Mouse (Mus musculus) ES-E14 (cell line): ENCODE data around the gene Naxd. TPM values are rescaled to one million over a fixed set of nuclear protein-coding genes. Genes with fewer than 3 reads are reported as not detected.

Experiments used
- DNase-seq: peaks from one replicate; pipeline ENCODE4 v3.0.0-alpha.2; 2013; ENCODE audit warnings: low read depth, low spot score
- H3K27ac ChIP-seq: 2 replicates; pipeline ENCODE4 v1.5.1; 2012; ENCODE audit warnings: low read depth, mild to moderate bottlenecking, low read length, moderate library complexity, mixed read lengths; ENCODE audit not compliant: poor library complexity, insufficient read depth, severe bottlenecking
- H3K36me3 ChIP-seq: 2 replicates; pipeline ENCODE4 v1.6.1; 2012; ENCODE audit warnings: mild to moderate bottlenecking, low read length, moderate library complexity, mixed read lengths; ENCODE audit not compliant: control insufficient read depth, poor library complexity, insufficient read depth, severe bottlenecking
- H3K4me1 ChIP-seq, 2 experiments: fragments of 150-350 bp in 1 of 2; sonication (generic) in 1 of 2; 2 replicates each; pipeline ENCODE4 v1.6.1; 2012; ENCODE audit warnings: low read length in 2 of 2, mild to moderate bottlenecking in 1 of 2, mixed read lengths in 1 of 2; ENCODE audit not compliant: control insufficient read depth in 2 of 2, insufficient read depth in 2 of 2, poor library complexity in 1 of 2
- H3K4me3 ChIP-seq, 2 experiments: fragments of 150-350 bp in 1 of 2; sonication (generic) in 1 of 2; 2 replicates each; pipeline ENCODE4 v1.5.1; 2012; ENCODE audit warnings: low read length in 2 of 2, low read depth in 1 of 2, mild to moderate bottlenecking in 1 of 2, mixed read lengths in 1 of 2; ENCODE audit not compliant: insufficient read depth in 1 of 2, poor library complexity in 1 of 2, severe bottlenecking in 1 of 2
- H3K9ac ChIP-seq: 2 replicates; pipeline ENCODE4 v1.6.1; 2012; ENCODE audit warnings: low read depth, mild to moderate bottlenecking, low read length, mixed read lengths; ENCODE audit not compliant: poor library complexity, insufficient read depth, severe bottlenecking
- H3K9me3 ChIP-seq: fragments of 150-350 bp; sonication (generic); 2 replicates; pipeline ENCODE4 v1.6.1; 2012; ENCODE audit warnings: low read depth, mild to moderate bottlenecking, low read length; ENCODE audit not compliant: control insufficient read depth, insufficient read depth
- CHD2 ChIP-seq: IDR thresholded peaks from 2 replicates; pipeline ENCODE4 v1.6.1; 2014; ENCODE audit warnings: mild to moderate bottlenecking, low read depth, low read length, inconsistent platforms
- HCFC1 ChIP-seq: IDR thresholded peaks from 2 replicates; pipeline ENCODE4 v1.6.1; 2012; ENCODE audit warnings: low read length, inconsistent platforms, borderline replicate concordance; ENCODE audit not compliant: insufficient read depth
- MAFK ChIP-seq: IDR thresholded peaks from 2 replicates; pipeline ENCODE4 v1.6.1; 2014; ENCODE audit warnings: mild to moderate bottlenecking, low read depth, low read length, inconsistent platforms; ENCODE audit not compliant: insufficient read depth
- ZC3H11A ChIP-seq: IDR thresholded peaks from 2 replicates; pipeline ENCODE4 v1.6.1; 2012; ENCODE audit warnings: low read depth, mild to moderate bottlenecking, inconsistent platforms, low read length, borderline replicate concordance
- ZNF384 ChIP-seq: IDR thresholded peaks from 2 replicates; pipeline ENCODE4 v1.6.1; 2012; ENCODE audit warnings: low read depth, low read length, inconsistent platforms
- in situ Hi-C, 2 experiments: fragments of 600-800 bp; cut with MboI; formaldehyde crosslinking; loops; one replicate each; pipeline ENCODE4 v1.15.1; 2025; ENCODE audit warnings: low sequenced_read_pairs in 2 of 2, inconsistent platforms in 1 of 2; ENCODE audit not compliant: unreplicated experiment in 2 of 2
- total RNA-seq: library from RNA; depleted of rRNA; stranded (reverse); fragments of 300-350 nt; gene quantifications from 2 replicates; pipeline ENCODE4 v1.2.3, GENCODE M21; 2012

The Naxd gene
- total RNA-seq, 1 experiment = 42.7 TPM

- Histone ChIP-seq H3K4me1 (peaks cover 2% of the 10 kb centered on the region in 2 experiments; a peak in 2 of 4 replicates), H3K4me3 (no peak overlapping the region), H3K9ac (no peak overlapping the region), H3K36me3 (no peaks in the 10 kb centered on the region), H3K9me3 (no peaks in the 10 kb centered on the region), H3K27ac (no peak overlapping the region)
- TF ChIP-seq ZC3H11A = no peak
- TF ChIP-seq HCFC1 = no peak
- no peak for TF ChIP-seq CHD2
- TF ChIP-seq ZNF384 = no peak
- no peak for TF ChIP-seq MAFK
- DNase-seq = no peak
- in situ Hi-C loops = no loop called here
Observed at GRCm38 (mm10) chr8:11470694-11471093, 26.6 kb upstream of the Naxd start.

DNA sequence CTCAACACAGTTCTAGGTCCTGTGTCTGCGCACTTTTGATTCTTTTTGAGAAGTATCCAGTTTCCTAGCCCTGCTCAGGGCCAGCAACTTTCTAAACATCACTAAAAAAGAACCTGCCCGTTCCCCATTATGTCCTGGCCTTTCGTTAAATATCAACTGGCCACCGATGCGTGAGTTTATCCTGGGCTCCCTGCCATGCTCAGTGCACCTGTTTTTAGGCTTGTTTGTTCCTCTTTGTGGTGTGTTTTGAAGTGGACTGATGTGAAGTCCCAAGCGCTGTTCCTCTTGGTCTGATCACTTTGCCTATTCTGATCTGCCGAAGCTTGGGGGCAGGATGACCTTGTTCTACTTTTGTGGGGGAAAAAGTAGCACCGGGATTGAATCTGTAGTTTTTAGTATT lies 26.0 kb upstream of the Naxd start:
- Histone ChIP-seq H3K36me3 (no peaks in the 10 kb centered on the region), H3K9me3 (no peaks in the 10 kb centered on the region), H3K9ac (no peak overlapping the region), H3K4me3 (no peak overlapping the region), H3K4me1 (peaks cover 2 to 5% of the 10 kb centered on the region in 2 experiments; a peak in 2 of 4 replicates), H3K27ac (no peak overlapping the region)
- in situ Hi-C loops = no loop called here
- TF ChIP-seq ZC3H11A (no peak), ZNF384 (no peak), CHD2 (no peak), MAFK (no peak), HCFC1 (no peak)
- no peak for DNase-seq

- DNase-seq = no peak
- no peaks in the 10 kb centered on the region for H3K36me3 ChIP-seq
- H3K27ac ChIP-seq = no peak overlapping the region
- no peaks in the 10 kb centered on the region for H3K9me3 ChIP-seq
- H3K4me3 ChIP-seq = no peak overlapping the region
- in situ Hi-C loops = no loop called here
- no peak for TF ChIP-seq ZNF384
- TF ChIP-seq CHD2 = no peak
- no peak for TF ChIP-seq HCFC1
- no peak for TF ChIP-seq ZC3H11A
- TF ChIP-seq MAFK = no peak
- peaks cover 2 to 5% of the 10 kb centered on the region in 2 experiments; a peak in 2 of 4 replicates for H3K4me1 ChIP-seq
- H3K9ac ChIP-seq = no peak overlapping the region
Observed at GRCm38 (mm10) chr8:11473072-11473471, 24.2 kb upstream of the Naxd start.

DNA sequence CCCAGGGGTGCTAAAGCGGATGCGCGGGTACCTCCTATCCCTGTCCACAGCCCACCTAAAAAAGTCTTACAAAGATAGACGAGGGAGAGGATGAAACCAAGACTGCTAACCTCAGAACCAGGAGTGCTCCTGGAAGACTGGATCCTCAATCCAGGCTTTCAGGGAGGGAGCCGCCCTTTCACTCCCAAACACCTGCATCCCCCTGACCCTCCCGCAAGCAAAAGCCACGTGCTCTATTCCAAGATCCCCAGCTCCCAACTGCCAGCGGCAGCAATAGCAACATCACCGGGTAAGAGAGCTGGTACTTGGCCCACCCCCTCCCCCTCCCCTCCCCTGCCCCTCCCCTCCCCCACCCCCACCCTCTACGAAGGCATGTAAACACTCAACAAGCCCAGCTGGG lies 21.9 kb upstream of the Naxd start:
- Histone ChIP-seq H3K9ac (no peak overlapping the region), H3K9me3 (no peaks in the 10 kb centered on the region), H3K36me3 (no peaks in the 10 kb centered on the region), H3K27ac (no peak overlapping the region), H3K4me1 (peaks cover 2 to 7% of the 10 kb centered on the region in 2 experiments; a peak in 2 of 4 replicates), H3K4me3 (no peak overlapping the region)
- DNase-seq = no peak
- TF ChIP-seq MAFK = no peak
- no peak for TF ChIP-seq ZNF384
- in situ Hi-C loops = loop anchor here in 1 of 2 experiments (25.0 kb wide), 1 partner anchor 912 kb away; the partner anchor contains the start of gene Sox1

DNA sequence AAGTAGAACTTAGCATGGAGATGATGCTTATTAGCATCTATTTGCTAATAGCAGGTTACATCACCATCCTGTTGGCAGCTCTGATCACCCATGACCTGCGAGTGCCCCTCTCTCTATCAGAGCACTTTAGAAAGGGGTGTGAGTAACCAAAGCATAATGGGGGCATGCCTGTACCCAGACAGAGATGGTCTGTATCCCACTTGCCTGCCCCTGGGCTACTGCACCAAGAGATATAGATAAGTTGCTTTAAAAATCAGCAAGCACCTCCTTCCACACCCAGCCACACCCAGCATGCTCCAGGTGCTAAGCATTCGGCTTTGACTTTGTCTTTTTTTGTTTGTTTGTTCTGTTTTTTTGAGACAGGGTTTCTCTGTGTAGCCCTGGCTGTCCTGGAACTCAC lies 21.4 kb upstream of the Naxd start:
- Histone ChIP-seq H3K9me3 (no peaks in the 10 kb centered on the region), H3K36me3 (no peaks in the 10 kb centered on the region), H3K9ac (no peak overlapping the region), H3K27ac (no peak overlapping the region), H3K4me3 (no peak overlapping the region), H3K4me1 (peaks cover 2 to 7% of the 10 kb centered on the region in 2 experiments; a peak in 2 of 4 replicates)
- DNase-seq = no peak
- TF ChIP-seq ZC3H11A (no peak), MAFK (no peak), HCFC1 (no peak), CHD2 (no peak), ZNF384 (no peak)
- in situ Hi-C loops = loop anchor here in 1 of 2 experiments (25.0 kb wide), 1 partner anchor 911 kb away; the partner anchor contains the start of gene Sox1
